Mouse (Mus musculus) kidney, postnatal 25 days (tissue): ENCODE results near the gene Nudcd2.
A peak's percentile ranks its signal among the peaks of the same experiment; 100 is the strongest.
"Not testable (repeated sequence)": the region's sequence is repeated elsewhere in the genome, so short reads cannot be mapped to it uniquely, and the experiment has no call there.

Source experiments
- DNase-seq, 2 experiments: peaks; one replicate each; pipeline ENCODE4 v3.0.0; 2021; ENCODE audit warnings: mixed read lengths in 2 of 2

Gene Nudcd2

DNA sequence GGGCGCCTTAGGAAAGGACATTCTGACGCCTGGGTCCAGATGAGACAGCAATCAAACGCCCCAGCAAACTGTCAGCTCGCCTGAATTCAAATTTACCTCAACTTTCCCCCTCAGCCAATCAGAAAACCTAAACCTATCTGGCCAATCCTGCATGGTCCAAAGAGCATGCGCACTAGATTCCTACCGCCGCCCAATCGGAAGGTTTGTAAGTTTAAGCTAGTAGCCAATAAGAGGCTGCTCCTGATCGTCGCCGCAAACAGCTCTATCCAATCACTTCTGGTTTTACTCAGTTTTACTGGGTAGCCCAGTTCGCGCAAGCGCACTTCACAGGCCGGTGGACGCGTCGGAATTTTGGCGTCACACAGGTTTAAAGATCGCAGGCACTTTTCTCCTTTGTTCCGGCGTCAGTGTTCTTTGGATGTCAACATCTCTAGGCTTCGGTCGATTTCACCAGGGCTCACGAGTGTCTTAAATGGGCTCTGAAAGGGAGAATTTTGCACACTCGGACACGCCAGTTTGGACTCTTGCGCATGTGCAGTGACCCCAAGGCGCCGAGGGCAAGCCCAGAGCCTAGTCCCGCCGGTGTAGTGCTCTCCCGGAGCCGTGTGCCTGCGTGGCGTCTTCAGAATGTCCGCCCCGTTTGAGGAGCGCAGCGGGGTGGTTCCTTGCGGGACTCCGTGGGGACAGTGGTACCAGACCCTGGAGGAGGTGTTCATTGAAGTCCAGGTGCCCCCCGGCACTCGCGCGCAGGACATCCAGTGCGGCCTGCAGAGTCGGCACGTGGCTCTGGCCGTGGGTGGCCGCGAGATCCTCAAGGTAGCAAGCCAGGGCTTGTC, at the start of gene Nudcd2, which contains the start of gene Hmmr:
Nudcd2 (plus strand) TSS at position 329 of the 836 bp plus-strand sequence.
Hmmr (minus strand) TSS at position 84 of the 836 bp plus-strand sequence.
- peak; percentile 94 to 97 for DNase-seq

DNA sequence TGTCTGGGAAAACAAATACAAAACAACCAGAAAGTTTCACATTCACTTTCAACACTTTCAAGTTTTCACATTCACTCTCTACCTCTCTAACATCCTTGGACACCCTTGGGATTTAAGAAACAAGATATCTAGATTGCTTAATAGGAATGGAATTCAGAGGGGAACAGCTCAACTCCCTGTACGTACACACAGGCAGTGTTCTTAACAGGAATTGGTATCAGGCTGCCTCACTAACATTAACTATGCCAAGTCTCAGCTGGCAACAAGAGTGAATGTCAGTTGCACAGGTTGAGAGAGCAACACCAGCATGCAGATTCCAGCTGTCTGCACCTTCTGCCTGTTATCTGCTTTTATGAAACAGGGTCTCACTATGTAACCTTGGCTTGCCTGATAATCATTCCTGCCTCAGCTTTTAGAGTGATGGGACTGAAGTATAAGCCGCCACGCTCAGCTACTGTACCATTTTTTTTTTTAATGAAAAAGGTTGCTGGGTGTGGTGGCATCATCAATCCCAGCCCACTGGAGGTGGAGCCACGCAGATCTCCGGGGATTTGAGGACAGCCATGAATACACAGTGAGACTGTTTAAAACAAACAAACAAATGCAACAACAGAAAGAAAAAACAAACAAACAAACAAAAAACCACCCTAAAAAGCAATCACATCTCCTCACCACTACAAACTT, 42.9 kb upstream of the Nudcd2 start:
- no peak for DNase-seq

DNA sequence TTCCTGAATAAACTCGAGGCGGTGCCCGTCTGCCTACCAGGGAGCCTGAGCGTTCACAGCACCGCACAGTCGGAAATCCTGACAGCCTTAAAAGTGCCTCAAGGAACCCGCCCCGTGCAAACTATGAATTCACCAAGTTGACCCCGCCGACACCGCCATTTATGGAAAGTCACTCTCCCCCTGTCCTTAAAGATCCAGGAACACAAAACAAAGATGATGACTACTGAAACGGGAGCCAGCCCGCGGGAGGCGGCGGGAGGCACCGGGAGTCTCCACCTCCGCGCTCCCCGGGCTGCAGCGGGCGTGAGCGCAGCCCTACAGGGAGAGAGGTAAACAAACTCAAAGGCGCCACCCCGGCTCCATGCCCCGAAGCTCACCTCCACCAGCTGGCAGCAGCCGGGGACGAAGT, 41.4 kb upstream of the Nudcd2 start:
- peak in 1 of 2 experiments; percentile 51 for DNase-seq

DNA sequence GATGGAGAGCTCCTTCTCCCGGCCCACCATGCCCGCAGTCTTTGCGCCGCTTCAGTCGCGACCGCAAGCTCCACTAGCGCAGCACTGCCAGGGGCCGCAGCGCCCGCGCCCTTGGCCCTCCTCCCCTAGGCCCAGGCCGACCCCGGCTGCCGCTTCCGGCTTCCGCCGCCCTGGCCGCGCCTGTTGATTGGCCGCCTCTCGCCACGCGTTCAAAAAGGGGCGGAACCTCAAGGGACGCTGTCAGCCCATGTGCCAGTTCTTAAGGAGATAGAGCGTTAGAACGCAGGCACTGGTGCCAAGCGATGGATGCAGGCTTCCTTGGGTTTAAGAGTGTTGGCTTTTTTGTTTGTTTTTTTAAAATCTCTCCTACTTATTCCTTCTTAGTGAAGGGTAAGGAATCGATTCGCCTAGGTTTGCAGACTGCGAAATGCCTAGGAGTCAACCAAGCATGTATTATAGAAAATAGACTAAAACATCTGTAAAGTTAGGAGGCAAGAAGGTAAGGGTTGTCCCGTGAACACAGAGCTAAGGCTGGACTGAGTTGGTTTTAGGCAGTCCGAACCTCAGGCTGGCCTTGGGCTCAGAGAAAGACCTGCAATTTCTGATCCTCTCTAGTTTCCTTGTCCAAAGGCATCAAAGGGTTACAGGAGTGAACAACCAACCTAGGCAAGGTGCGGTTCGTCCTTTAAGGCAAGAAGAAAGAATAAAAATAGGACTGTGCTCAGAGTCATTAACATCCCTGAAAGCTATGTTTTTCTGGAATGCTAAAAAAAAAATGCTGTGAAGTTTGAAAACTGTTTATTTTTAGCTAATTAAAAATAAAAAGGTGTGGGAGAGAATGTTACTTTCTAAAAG, 40.7 kb upstream of the Nudcd2 start:
- peak; percentile 94 to 98 for DNase-seq

DNA sequence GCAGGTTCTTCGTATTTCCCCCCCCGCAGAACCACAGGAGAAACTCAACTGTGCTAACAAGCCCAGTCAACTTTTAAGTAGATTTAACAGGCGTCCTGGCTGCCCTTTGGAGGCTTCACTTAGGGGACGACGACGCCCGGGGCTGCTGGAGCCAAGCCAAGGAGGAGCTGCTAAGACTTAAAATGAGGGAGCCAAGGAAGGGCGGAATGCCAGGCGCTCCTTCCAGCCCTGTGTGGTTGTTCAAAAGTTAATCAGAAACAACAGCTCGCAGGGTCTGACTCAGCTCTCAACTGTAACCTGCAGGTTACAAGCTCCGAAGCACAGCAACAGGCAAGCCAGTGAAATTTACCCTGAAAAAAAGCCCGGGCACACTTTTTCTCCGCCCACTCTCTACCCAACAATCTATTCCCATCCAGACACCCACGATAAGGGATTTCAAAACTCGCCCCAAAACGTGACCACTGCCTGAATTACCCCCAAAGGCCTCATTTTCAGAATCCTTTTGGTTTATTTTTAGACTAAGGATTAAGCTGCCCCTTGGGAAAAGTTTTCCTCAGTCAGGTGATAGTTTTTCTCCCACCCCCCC, 40.0 kb upstream of the Nudcd2 start:
- DNase-seq = peak; percentile 96

DNA sequence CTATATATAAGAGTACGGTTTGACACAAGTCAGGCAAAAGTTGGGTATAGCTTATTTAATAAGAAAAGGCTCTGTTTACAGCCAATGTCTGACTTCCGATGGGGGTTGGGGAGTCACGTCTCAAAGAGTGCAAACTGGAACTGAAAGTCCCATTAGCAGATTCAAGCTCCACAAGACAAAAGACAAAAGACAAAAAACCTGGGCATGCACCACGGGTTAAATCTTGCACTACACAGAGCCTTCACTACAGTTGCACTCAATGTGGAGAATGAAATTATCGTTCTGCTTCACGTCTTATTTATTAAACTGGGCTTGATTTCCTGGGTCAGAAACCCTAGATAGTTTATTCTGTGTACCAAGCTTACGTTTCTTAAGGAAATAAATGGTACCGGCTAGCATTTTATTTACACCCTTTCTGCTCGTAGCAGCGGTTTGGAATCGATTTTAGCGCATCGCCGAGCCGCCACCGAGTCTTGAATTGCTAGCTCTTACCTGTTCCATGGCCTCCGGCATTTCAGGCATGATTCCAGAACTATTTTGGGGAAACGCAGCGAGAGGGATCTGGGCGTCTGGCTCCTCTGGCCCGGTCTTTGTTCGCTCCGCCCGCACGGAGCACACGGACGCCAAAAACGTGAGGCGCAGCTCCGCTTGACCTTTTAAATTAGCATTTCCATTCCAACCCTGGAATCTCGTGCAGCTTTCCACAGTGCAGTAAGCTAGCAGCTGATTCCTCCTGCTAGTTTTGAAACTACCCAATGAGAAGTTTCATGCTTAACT, 39.0 kb upstream of the Nudcd2 start:
- DNase-seq = peak; percentile 81 to 89

DNA sequence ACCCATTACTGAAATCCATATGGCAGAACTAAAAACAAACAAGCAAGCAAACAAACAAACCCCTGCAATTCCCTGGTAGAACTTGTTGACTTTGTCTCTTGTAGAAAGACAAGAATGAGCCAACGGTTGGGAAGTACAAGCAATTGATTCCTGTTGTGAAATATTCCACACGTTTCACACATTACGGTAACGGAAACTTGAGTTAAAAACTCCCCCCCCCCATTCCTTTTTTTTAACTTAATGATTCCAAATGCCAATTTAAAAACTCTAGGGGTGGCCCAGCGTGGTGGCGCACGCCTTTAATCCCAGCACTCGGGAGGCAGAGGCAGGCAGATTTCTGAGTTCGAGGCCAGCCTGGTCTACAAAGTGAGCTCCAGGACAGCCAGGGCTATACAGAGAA, 38.4 kb upstream of the Nudcd2 start, which contains the start of gene Mat2b:
Mat2b (minus strand) TSS at position 101 of the 400 bp plus-strand sequence.
- no peak for DNase-seq

DNA sequence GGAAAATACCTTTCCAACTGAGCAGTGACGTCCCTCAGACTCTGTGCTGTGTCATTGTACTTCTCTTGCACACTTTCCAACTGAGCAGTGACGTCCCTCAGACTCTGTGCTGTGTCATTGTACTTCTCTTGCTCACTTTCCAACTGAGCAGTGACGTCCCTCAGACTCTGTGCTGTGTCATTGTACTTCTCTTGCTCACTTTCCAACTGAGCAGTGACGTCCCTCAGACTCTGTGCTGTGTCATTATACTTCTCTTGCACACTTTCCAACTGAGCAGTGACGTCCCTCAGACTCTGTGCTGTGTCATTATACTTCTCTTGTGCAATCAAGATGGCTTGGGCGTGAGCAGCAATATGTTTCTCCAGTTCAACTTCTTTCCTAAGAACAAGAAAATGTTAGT, 23.6 kb upstream of the Nudcd2 start:
- not testable (repeated sequence) for DNase-seq

DNA sequence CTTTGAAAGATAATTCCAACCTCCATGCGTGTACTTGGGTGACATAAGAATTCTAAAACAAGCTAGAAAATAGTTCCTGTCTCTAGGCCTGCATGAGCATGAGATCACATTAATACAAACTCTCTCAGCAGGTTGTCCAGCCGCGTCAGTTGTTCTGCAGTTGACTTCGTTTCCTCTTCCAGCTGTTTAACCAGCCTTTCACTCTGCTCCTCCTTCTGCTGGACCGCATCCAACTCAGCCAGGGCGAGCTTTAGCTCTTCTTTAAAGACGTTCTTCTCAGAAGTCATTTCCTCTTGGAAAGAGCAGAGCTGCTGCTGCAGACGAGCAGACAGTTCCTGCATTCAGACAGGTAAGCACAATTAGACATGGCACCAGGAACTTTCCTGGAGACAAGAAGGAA, 19.6 kb upstream of the Nudcd2 start:
- peak; percentile 64 to 69 for DNase-seq

DNA sequence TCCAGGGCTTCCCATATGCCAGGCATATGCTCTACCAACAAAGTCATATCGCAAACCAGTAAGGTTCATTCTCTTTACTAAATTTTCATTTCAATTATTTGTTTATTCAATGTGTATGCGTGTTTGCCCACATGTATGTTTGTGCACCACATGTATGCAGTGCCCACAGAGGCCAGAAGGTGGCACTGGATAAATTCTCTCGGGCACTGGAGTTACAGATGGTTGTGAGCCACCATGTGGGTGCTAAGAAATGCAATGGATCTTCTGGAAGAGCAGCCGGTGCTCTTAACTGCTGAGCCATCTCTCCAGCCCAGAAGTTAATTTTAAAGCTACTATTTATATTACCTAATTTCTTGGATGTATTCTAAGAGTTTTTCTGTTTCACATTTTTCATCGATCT, 17.9 kb upstream of the Nudcd2 start:
- DNase-seq = no peak

DNA sequence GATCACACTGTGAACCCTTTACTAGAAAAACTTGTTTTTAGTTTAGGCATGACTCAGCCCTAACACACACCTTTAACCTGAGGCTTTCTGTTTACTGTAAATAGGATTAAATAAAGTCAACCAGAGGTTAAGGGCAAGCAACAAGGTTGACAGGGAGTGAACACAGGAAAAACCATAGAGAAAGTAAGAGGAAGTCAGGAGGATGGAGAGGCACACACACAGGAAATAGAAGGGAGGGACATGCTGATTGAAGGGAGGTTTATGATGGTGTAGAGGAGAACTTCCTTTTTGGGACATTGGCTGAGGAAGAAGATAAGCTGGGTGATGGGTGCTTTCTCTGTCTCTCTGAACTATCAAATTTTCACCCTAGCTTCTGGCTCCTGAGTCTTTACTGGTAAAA, 15.1 kb upstream of the Nudcd2 start:
- no peak for DNase-seq

DNA sequence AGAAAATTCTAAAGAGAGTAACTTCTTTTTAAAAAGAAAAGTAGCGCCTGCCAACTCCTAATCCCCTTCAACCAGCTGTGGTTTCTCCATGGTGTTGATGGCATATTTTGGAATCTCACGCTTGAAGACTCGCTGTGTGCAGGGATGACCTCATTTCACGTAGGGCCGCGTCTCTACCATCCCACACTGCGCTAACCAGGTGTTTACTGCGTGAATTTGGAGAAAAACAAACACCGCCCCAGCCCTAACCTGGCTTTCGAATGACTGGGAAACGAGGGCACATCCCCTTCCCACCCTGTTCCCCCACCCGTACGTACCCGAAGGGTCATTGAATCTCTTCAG, 499 bp upstream of the Nudcd2 start:
- no peak for DNase-seq

DNA sequence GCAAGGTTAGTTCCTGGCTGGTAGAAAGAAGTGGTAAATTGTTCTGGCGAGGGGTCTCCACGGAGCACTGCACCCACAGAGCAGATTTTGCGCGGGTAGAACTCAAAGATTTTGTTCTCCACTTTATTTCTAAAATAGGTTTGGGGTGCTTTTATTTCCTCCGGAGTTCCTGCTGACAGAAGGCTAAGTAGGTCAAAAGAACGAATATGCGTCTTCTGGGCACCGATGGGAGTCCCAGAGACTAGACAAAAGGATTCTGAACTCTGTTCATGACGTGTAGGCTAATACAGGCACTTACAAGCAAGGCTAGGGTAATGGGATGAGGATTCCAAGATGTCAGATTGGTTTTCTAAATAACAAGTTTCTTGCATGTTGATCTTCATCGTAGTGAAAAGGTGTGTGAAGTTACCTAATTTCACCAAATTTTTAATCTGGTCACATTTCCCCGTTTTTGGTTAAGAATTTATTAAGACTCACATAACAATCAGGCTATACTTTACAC, 835 bp downstream of the Nudcd2 start:
- DNase-seq = no peak

DNA sequence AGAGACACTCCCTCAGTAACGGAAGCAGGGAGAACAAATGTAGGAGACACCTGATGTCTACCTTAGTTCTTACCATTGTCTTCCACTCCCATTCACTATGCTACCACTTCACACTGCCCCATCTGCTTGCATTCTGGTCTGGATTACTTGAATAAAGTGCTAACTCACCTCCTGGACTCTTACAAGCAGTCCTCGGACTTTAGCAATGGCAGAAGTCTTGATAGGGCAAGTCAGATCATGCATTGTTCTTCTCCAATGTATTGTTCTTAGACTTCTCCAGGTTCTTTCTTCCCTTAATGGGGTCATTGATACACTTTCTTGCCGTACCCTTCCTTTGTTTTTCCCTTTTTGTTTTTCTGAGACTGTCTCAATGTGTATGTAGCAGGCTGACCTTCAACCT, 3.9 kb downstream of the Nudcd2 start:
- DNase-seq = no peak

DNA sequence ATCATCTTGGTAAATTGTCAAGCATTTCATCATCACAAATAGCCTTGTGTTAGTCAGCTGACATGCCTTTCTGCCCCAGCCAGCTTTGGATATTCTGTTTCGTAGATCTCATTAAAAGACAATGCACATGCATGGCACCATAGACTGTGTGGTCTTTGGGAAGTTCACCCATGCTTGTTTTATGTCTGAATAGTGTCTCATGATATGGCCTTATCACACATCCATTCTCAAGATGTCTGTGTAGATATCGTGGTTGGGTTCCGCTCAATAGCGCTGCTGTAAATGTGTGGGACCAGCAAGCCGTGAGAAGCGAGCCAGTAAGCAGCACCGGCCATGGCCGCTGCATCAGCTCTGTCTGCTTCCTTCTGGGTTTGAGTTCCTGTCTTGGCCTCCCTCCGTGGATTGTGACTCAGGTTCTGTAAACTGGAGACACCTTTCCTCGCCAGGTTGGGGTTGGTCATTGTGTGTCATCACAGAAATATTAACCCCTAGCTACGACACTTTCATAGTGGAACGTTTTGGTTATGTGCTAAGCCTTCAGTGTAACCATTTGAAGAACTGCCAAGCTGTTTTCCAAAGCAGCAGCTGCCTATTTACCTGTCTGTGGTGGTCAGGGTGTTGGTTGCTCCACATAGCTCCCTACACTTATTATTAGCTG, 8.3 kb downstream of the Nudcd2 start:
- no peak for DNase-seq

DNA sequence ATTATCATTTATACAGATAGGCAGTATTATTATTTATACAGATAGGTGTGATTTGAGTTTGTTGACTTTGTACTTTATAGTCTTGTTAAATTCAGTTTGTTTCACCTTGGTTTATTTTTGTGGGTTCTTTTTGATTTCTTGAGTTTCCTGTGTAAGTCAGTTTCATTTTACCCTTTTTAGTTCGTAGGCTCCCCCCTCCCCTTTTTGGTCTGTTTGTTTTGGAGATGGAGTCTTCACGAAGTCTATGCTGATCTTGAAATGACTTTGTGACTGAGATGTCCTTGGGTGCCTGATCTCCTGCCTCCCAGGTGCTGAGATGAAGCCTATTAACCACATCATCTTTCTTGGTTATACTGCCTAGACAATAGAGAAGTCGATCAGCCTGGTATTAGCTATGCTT, 10.9 kb downstream of the Nudcd2 start:
- no peak for DNase-seq

DNA sequence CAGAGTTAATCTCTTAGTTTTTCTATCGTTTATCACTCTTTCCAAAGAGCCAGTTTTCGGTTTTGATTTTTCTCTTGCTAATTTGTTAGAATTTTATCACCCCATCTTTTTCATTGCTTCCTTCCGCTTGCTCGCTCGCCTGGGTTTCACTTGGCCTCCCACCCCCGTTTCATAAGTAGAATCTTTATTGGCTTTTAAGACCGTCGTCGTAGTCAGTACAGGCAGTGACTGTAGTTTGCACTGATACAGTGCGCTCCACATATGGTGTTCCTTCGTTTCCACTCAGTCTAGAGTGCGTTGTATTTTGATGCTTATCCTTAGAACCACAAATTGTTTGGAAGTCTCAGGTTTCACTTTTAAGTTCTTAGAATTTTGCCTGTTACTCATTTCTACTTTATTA, 12.9 kb downstream of the Nudcd2 start:
- no peak for DNase-seq

DNA sequence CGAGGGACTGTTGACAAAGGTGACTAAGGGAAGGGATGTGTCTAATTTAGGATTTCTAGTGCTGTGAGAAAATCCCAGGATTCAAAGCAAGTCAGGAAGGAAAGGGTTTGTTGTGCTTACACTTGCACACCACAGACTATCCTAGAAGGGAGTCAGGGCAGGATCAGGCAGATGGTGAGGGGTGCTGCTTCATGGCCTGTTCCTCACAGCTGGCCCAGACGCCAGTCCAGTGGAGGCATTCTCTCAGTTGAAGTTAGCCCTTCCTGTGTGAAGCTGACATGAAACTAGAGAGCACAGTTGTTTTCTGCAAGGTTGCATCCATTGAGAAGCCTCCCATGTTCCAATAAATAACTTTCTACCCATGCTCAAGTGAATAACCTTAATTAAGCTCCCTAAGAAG, 14.2 kb downstream of the Nudcd2 start:
- DNase-seq = no peak

DNA sequence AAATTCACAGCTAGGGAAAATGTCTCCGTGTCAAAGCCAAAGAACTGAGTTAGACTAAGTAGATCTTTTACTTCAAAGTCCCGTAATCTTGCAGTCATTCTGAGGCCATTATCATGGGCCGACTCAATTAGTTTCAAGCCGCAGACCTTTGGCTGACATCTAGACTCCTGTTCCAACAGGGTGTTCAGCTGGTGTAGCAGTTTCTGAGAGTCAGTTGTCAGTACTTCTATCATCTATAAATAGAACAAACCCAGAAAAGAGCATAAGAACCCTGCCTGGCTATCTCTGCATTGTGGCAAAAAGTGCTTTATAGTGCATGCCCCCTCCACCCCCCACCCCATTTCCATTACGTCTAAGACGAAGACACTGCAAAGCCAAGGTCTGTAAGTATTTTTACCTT, 20.4 kb downstream of the Nudcd2 start:
- DNase-seq = no peak

DNA sequence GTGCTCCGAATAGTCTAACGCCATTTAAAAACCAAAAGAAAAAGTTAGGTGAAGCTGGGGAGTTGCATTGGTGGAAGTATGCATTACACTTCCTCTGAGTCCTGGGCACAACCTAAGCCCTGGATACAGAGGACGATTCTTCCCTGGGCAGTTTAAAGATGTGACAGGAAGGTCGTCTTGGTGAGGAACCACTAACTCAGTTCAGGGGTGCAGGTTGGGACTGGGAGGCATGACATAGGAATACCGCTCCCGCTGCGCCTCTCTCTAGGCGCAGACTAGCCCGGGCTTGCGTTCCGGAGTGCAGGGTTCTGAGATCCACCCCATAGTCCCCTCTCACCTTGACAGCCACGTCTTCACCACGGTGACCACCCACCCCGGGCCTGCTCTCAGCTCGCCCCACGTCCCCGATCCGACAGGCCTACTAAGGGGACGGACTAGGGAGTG, 21.2 kb downstream of the Nudcd2 start:
- DNase-seq = no peak

DNA sequence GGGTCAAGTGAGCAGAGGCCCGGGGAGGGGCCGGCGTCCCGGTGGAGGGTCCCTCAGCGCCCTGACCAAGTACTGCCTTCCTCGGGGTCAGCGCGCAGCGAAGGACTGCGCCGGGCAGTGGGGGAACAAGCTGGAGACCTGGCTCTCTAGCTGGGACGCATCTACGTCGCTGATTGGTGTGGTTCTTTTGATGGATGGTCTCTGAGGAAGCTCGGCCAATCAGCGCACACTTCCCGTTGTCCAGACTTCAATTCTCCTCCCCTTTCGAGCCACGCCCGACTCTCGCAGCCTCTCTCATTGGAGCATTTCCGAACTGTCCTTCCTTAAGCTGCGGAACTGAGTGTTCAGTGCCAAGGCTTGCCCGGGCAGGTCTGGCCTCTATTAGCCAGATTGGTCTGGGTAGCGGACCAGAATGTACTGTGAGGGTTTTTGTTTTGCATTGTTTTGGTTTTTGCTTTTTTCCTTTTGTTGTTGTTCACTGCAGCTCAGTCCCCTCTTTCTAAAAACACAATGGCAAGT, 21.7 kb downstream of the Nudcd2 start, which contains the start of gene Ccng1:
Ccng1 (minus strand) TSS at position 203 of the 519 bp plus-strand sequence.
- peak; percentile 95 to 98 for DNase-seq
